Mouse (Mus musculus) testis, adult 2 months (tissue): Measurements from ENCODE around the gene Pop5. TPM values are rescaled to one million over a fixed set of nuclear protein-coding genes. Genes with fewer than 3 reads are reported as not detected.
A peak's percentile ranks its signal among the peaks of the same experiment; 100 is the strongest.

Experiments used
- H3K27ac ChIP-seq: fragments of 200-500 bp; 2 replicates; pipeline ENCODE4 v1.5.1; 2012; ENCODE audit warnings: low read depth, low read length; ENCODE audit not compliant: control insufficient read depth, insufficient read depth
- H3K27me3 ChIP-seq: fragments of 200-500 bp; 2 replicates; pipeline ENCODE4 v1.6.1; 2012; ENCODE audit warnings: mild to moderate bottlenecking, low read length, moderate library complexity; ENCODE audit not compliant: control insufficient read depth, insufficient read depth
- H3K36me3 ChIP-seq: fragments of 200-500 bp; 2 replicates; pipeline ENCODE4 v1.6.1; 2012; ENCODE audit warnings: mild to moderate bottlenecking, low read length; ENCODE audit not compliant: control insufficient read depth, insufficient read depth
- H3K4me1 ChIP-seq: fragments of 200-500 bp; 2 replicates; pipeline ENCODE4 v1.6.1; 2012; ENCODE audit warnings: low read length; ENCODE audit not compliant: control insufficient read depth, insufficient read depth
- H3K4me3 ChIP-seq: fragments of 200-500 bp; 2 replicates; pipeline ENCODE4 v1.5.1; 2012; ENCODE audit warnings: low read depth, mild to moderate bottlenecking, low read length, moderate library complexity, mixed read lengths; ENCODE audit not compliant: control insufficient read depth
- CTCF ChIP-seq: fragments of 200-500 bp; IDR thresholded peaks from 2 replicates; pipeline ENCODE4 v1.5.1; 2012; ENCODE audit warnings: low read depth, mild to moderate bottlenecking, inconsistent platforms, low read length, moderate library complexity; ENCODE audit not compliant: control insufficient read depth, insufficient read depth, insufficient replicate concordance
- POLR2A ChIP-seq: fragments of 200-500 bp; IDR thresholded peaks from 2 replicates; pipeline ENCODE4 v1.6.1; 2012; ENCODE audit warnings: low read depth, mild to moderate bottlenecking, inconsistent platforms, low read length, moderate library complexity; ENCODE audit not compliant: control insufficient read depth
- polyA plus RNA-seq: library from polyadenylated mRNA; depleted of rRNA; stranded (reverse); fragments of >200 nt; gene quantifications from 2 replicates; pipeline ENCODE4 v1.2.3, GENCODE M21; 2012

The Pop5 gene
- polyA plus RNA-seq, 1 experiment, result 15.5 TPM

GRCm38 (mm10) chr5:115267469-115268045 is 31.9 kb downstream of the Pop5 start:
- Histone ChIP-seq H3K4me1 (peaks cover 9% of the 10 kb centered on the region), H3K4me3 (no peak overlapping the region), H3K27ac (peak overlapping the region; percentile 18; the same call in 1 of the 2 replicates), H3K27me3 (no peaks in the 10 kb centered on the region), H3K36me3 (no peaks in the 10 kb centered on the region)
- no peak for TF ChIP-seq CTCF
- TF ChIP-seq POLR2A, result no peak

- Histone ChIP-seq H3K27me3 (no peaks in the 10 kb centered on the region), H3K36me3 (no peaks in the 10 kb centered on the region), H3K4me1 (peaks cover 11% of the 10 kb centered on the region), H3K27ac (no peak overlapping the region; the same call in 1 of the 2 replicates), H3K4me3 (no peak overlapping the region)
- no peak for TF ChIP-seq CTCF
- no peak for TF ChIP-seq POLR2A
These were observed 32.6 kb downstream of the Pop5 start for GRCm38 (mm10) chr5:115268266-115268665.

- H3K36me3 ChIP-seq, result no peaks in the 10 kb centered on the region
- no peak overlapping the region for H3K27ac ChIP-seq
- H3K4me1 ChIP-seq, result peaks cover 12% of the 10 kb centered on the region
- H3K27me3 ChIP-seq, result no peaks in the 10 kb centered on the region
- H3K4me3 ChIP-seq, result no peak overlapping the region
- TF ChIP-seq POLR2A (no peak), CTCF (no peak)
These were observed 34.3 kb downstream of the Pop5 start for GRCm38 (mm10) chr5:115269969-115270368.

- no peaks in the 10 kb centered on the region for H3K36me3 ChIP-seq
- H3K27me3 ChIP-seq, result no peaks in the 10 kb centered on the region
- peak overlapping the region; percentile 97 for H3K27ac ChIP-seq
- TF ChIP-seq CTCF, result no peak
- TF ChIP-seq POLR2A, result no peak
- peaks cover 14% of the 10 kb centered on the region for H3K4me1 ChIP-seq
- peak overlapping the region; percentile 100 for H3K4me3 ChIP-seq
These were observed 36.5 kb downstream of the Pop5 start for GRCm38 (mm10) chr5:115271931-115272811.

GRCm38 (mm10) chr5:115272812-115273548 is 37.3 kb downstream of the Pop5 start, which contains the start of gene Rnf10:
Gene Rnf10, minus strand, starts transcription at chr5:115272898.
- Histone ChIP-seq H3K27ac (peak within 1 kb of the TSS; percentile 97), H3K4me1 (peaks cover 12% of the 10 kb centered on the region), H3K27me3 (no peaks in the 10 kb centered on the region), H3K36me3 (no peaks in the 10 kb centered on the region), H3K4me3 (peak within 1 kb of the TSS; percentile 100)
- TF ChIP-seq POLR2A (peak; percentile 97), CTCF (no peak)

- H3K4me1 ChIP-seq, result peaks cover 10% of the 10 kb centered on the region
- H3K27ac ChIP-seq, result no peak overlapping the region
- no peaks in the 10 kb centered on the region for H3K27me3 ChIP-seq
- H3K36me3 ChIP-seq, result no peaks in the 10 kb centered on the region
- TF ChIP-seq POLR2A (no peak), CTCF (no peak)
- H3K4me3 ChIP-seq, result no peak overlapping the region
These were observed 38.0 kb downstream of the Pop5 start for GRCm38 (mm10) chr5:115273549-115274135.
